Mouse (Mus musculus) c-Kit-positive CD71-positive TER-119-negative erythroid progenitor cells, embryonic 14.5 days (primary cell): ENCODE results near the gene Olfr1129.
"Not testable (repeated sequence)": the region's sequence is repeated elsewhere in the genome, so short reads cannot be mapped to it uniquely, and the experiment has no call there.

Experiments used
- DNase-seq: peaks from one replicate; pipeline ENCODE4 v3.0.0-alpha.2; 2013; ENCODE audit warnings: low read depth

Gene Olfr1129

GRCm38 (mm10) chr2:87573602-87574001 is at the start of gene Olfr1129:
Olfr1129 (plus strand) TSS chr2:87573902.
- not testable (repeated sequence) for DNase-seq

GRCm38 (mm10) chr2:87525899-87526616 is 47.6 kb upstream of the Olfr1129 start:
- DNase-seq = not testable (repeated sequence)

- no peak for DNase-seq
Observed at GRCm38 (mm10) chr2:87531496-87531895, 42.2 kb upstream of the Olfr1129 start, which contains the start of gene Olfr153. Olfr153 (plus strand) TSS chr2:87531796.

- no peak for DNase-seq
Observed at GRCm38 (mm10) chr2:87534826-87535225, 38.9 kb upstream of the Olfr1129 start.

- DNase-seq = no peak
Observed at GRCm38 (mm10) chr2:87545442-87545841, 28.3 kb upstream of the Olfr1129 start, which contains the start of gene Olfr1128. Olfr1128 (minus strand) TSS chr2:87545542.

- not testable (repeated sequence) for DNase-seq
Observed at GRCm38 (mm10) chr2:87605912-87606311, 32.2 kb downstream of the Olfr1129 start, which contains the start of gene Olfr1130. Olfr1130 (plus strand) TSS chr2:87606212.

GRCm38 (mm10) chr2:87626804-87627203 is 53.1 kb downstream of the Olfr1129 start, which contains the start of gene Olfr1131:
Olfr1131 (plus strand) TSS chr2:87627104.
- DNase-seq = no peak
